ENCODE assay signal across 7 mouse cellular contexts in the genomic region with DNA sequence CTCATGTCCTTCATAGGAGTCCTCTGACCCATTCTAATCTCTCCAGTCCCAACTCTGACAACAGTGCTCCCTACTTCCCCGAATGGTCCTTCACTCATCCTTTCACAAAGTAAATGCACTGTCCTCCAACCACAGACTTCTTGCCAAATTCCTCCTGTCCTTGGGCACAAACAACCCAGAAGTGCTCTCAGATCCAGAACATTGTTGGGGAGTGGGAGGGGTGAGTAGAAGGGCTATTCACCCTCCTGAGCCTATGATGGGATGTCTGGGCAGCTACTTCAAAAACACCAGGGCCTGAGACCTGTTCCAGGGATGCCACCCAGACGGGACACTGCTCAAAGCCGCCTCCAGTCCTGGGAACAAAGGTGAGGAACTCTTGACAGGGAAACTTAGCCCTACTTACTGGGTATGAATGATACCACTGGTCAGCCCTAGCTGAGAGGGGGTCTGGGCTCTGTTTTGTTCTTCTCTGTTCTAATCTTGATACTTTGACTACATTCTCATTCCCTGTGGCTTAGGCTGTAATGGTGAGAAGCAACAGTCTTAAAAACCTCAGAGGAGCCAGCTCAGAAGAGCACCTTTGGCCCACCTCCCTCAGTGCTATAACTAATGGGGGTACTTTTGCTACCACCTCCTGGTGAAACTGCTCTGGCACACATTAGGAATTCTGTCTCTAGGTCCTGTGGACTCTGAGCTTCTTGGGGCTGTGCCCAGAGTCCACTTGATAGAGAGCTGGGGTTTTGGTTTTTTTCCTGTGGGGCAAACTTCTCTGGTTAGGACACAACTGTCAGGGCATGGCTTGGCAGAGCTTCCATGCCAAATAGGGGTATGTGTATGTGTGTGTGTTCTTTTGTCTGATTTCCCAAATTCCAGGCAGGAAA.
DNase-seq lines count a peak whose midpoint lies in the region; ATAC-seq and TF ChIP-seq lines count a peak whose summit lies in the region.

No protein-coding gene starts in this region.

- intact Hi-C loops in left cerebral cortex, postnatal 25 days (cut with DNase I), result loop anchor here (5.0 kb wide), 2 partner anchors 143 to 357 kb away; partner anchors contain the start of gene Zfp36l1

- H3K36me3 ChIP-seq in kidney, adult 2 months (ENCODE audit: control insufficient read depth, insufficient read depth, low read length), result no peaks in the 10 kb centered on the region

- peak; percentile 7 for DNase-seq in urinary bladder, postnatal 10 days (ENCODE audit: low spot score)
- DNase-seq in urinary bladder, postnatal 36 days (ENCODE audit: low spot score in 2 of 2), result no peak
- DNase-seq in heart, adult 18-20 months, result peak; percentile 32 to 68
- peak; percentile 91 for DNase-seq in kidney, adult 2 months
- peak; percentile 76 for DNase-seq in lung, postnatal 36 days
- DNase-seq in left cerebral cortex, postnatal 25 days (ENCODE audit: low spot score in 2 of 2), result no peak

- peaks cover 12% of the 10 kb centered on the region for H3K4me1 ChIP-seq in kidney, adult 2 months (ENCODE audit: control insufficient read depth, insufficient read depth, low read length)

- peak; percentile 39 for TF ChIP-seq CTCF in kidney, adult 2 months (conservative IDR thresholded peaks at IDR 0.05; ENCODE audit: insufficient read depth, insufficient read length, low read depth, low read length)

- H3K27ac ChIP-seq in kidney, adult 2 months (ENCODE audit: insufficient read depth, low read depth, low read length), result peak overlapping the region; percentile 47

- no peak for TF ChIP-seq POLR2A in kidney, adult 2 months (IDR thresholded peaks at IDR 0.05; ENCODE audit: low read depth, low read length)

- no peaks in the 10 kb centered on the region for H3K27me3 ChIP-seq in kidney, adult 2 months (replicated peaks; ENCODE audit: control insufficient read depth, insufficient read depth, low read length)

- ATAC-seq in frontal cortex, adult (ENCODE audit: low TSS enrichment), result no peak

- WGBS in kidney, adult 2 months, result 66% methylated on average over 3 of the region's 3 CpGs

- H3K4me3 ChIP-seq in kidney, adult 2 months (ENCODE audit: insufficient read depth, low read depth, low read length), result no peak overlapping the region

Comparison
In these comparisons a context has a peak if more than half of its experiments do, and no peak if none do; other contexts are left out.
1. DNase-seq: peak in urinary bladder, postnatal 10 days (single experiment), heart, adult 18-20 months (2 of 2), kidney, adult 2 months (single experiment) and lung, postnatal 36 days (single experiment); none in urinary bladder, postnatal 36 days (0 of 2) and left cerebral cortex, postnatal 25 days (0 of 2).